Mouse (Mus musculus) embryonic facial prominence, embryonic 14.5 days (tissue): Measurements from ENCODE around the gene Chrm4. TPM values are rescaled to one million over a fixed set of nuclear protein-coding genes. Genes with fewer than 3 reads are reported as not detected.

Experiments used
- ATAC-seq: fragments of 200-750 bp; cut with Nextera tagmentation; 2 replicates; pipeline ENCODE4 v1.8.0; 2017; ENCODE audit warnings: low read depth, moderate number of reproducible peaks, moderate TSS enrichment
- DNase-seq: peaks from one replicate; pipeline ENCODE4 v3.0.0-alpha.2; 2015; ENCODE audit warnings: low spot score
- H3K27ac ChIP-seq: fragments of 300-500 bp; sonication (generic); replicated peaks from 2 replicates; pipeline ENCODE4 v1.5.1; 2014; ENCODE audit warnings: low read depth, mild to moderate bottlenecking, low read length, moderate library complexity
- H3K27me3 ChIP-seq: fragments of 300-500 bp; sonication (generic); replicated peaks from 2 replicates; pipeline ENCODE4 v1.6.1; 2014; ENCODE audit warnings: low read length; ENCODE audit not compliant: control insufficient read depth, insufficient read depth
- H3K36me3 ChIP-seq: fragments of 300-500 bp; sonication (generic); 2 replicates; pipeline ENCODE4 v1.6.1; 2014; ENCODE audit warnings: low read length, mixed read lengths; ENCODE audit not compliant: control insufficient read depth, insufficient read depth
- H3K4me1 ChIP-seq: fragments of 300-500 bp; sonication (generic); 2 replicates; pipeline ENCODE4 v1.6.1; 2014; ENCODE audit warnings: antibody characterized with exemption, low read length; ENCODE audit not compliant: control insufficient read depth, insufficient read depth
- H3K4me2 ChIP-seq: fragments of 300-500 bp; sonication (generic); 2 replicates; pipeline ENCODE4 v1.6.1; 2014; ENCODE audit warnings: low read depth, mild to moderate bottlenecking, low read length, moderate library complexity, mixed read lengths
- H3K4me3 ChIP-seq: fragments of 300-500 bp; sonication (generic); 2 replicates; pipeline ENCODE4 v1.5.1; 2014; ENCODE audit warnings: low read depth, mild to moderate bottlenecking, low read length
- H3K9ac ChIP-seq: fragments of 300-500 bp; sonication (generic); 2 replicates; pipeline ENCODE4 v1.6.1; 2014; ENCODE audit warnings: low read depth, mild to moderate bottlenecking, low read length, moderate library complexity, mixed read lengths
- H3K9me3 ChIP-seq: fragments of 300-500 bp; sonication (generic); 2 replicates; pipeline ENCODE4 v1.6.1; 2016; ENCODE audit warnings: low read length; ENCODE audit not compliant: control insufficient read depth
- WGBS: fragments of 180-500 bp; shearing (Covaris S2); extraction: QIAGEN DNeasy Blood & Tissue Kit; methylation state at CpG from one replicate; pipeline ENCODE4 v1.1.7; 2014; 5-methylcytosine and 5-hydroxymethylcytosine counted together
- polyA plus RNA-seq: library from polyadenylated mRNA; unstranded; fragments of >200 nt; fragmentation: Nextera tagmentation; extraction: Ambion mirVana; gene quantifications from 2 replicates; pipeline ENCODE4 v1.2.1, GENCODE M21; 2014

Chrm4 gene
- polyA plus RNA-seq, 1 experiment from 2014 or later, result 0.31 TPM

- no peak for ATAC-seq
- DNase-seq, result no peak
- H3K4me3 ChIP-seq, result no peak within 1 kb of the TSS
- H3K27ac ChIP-seq, result no peak within 1 kb of the TSS
- peaks cover 5% of the 10 kb centered on the region; the same call in 1 of the 2 replicates for H3K36me3 ChIP-seq
- H3K9me3 ChIP-seq, result no peaks in the 10 kb centered on the region
- no peaks in the 10 kb centered on the region for H3K27me3 ChIP-seq
- 84% methylated on average over 18 of the region's 18 CpGs for WGBS
- peaks cover 30% of the 10 kb centered on the region for H3K4me1 ChIP-seq
- H3K9ac ChIP-seq, result no peak within 1 kb of the TSS
- no peak within 1 kb of the TSS for H3K4me2 ChIP-seq
These were observed 18.4 kb downstream of the Chrm4 start, which contains the start of gene Gm9821 for GRCm38 (mm10) chr2:91945483-91945882. Gene Gm9821 (plus strand): TSS chr2:91945703.

GRCm38 (mm10) chr2:91946836-91947235 lies 19.8 kb downstream of the Chrm4 start:
- Histone ChIP-seq H3K4me2 (no peak overlapping the region), H3K27ac (no peak overlapping the region), H3K9me3 (no peaks in the 10 kb centered on the region), H3K4me3 (no peak overlapping the region), H3K4me1 (peaks cover 33% of the 10 kb centered on the region), H3K36me3 (peaks cover 4% of the 10 kb centered on the region; the same call in 1 of the 2 replicates), H3K9ac (no peak overlapping the region), H3K27me3 (no peaks in the 10 kb centered on the region)
- ATAC-seq (no peak), DNase-seq (no peak)
- WGBS, result 42% methylated on average over 6 of the region's 6 CpGs

DNA sequence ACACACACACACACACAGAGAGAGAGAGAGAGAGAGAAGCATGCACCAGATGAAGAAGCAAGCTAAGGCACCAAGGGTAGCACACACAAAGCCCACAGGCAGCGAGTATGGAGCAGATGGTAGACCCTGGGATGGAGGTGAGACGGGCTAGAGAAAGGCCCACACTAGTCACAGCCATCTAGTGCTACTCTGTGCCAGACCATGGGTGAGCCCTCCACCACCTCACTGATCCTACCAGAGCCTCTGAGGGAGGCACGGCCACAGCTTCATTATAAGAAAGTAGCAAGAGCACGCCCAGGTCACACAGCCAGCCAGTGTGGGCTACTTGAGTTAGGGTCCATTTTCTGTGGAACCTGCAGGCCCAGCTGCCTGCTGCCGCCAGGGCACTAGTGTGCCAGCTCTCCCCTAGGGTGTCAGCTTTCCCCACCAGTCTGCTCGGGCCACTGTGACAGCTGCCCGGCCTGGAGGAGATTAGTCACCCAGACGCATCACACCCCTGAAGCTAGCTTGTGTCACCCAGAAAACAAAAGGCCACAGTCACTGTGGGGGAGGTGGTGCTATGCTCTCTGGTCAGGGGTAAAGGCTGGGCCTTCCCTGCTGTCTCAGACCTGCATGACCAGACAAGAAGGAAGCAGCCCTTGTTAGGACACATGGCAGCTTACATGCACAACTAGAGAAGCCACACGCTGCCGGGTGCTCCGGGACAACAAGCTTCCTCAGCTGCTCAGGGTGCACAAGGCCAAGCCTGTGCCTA lies 20.5 kb downstream of the Chrm4 start:
- DNase-seq, result peak; percentile 69
- peaks cover 33% of the 10 kb centered on the region for H3K4me1 ChIP-seq
- no peaks in the 10 kb centered on the region for H3K36me3 ChIP-seq
- peak overlapping the region; percentile 44; the same call in 1 of the 2 replicates for H3K27ac ChIP-seq
- WGBS, result 36% methylated on average over 11 of the region's 11 CpGs
- peak; percentile 17; the same call in 1 of the 2 replicates for ATAC-seq
- no peak overlapping the region for H3K4me2 ChIP-seq
- H3K4me3 ChIP-seq, result no peak overlapping the region
- H3K9me3 ChIP-seq, result no peaks in the 10 kb centered on the region
- no peaks in the 10 kb centered on the region for H3K27me3 ChIP-seq
- 0 out of 2 replicates have a peak overlapping the region, but pooled peaks have one; percentile 5 for H3K9ac ChIP-seq

DNA sequence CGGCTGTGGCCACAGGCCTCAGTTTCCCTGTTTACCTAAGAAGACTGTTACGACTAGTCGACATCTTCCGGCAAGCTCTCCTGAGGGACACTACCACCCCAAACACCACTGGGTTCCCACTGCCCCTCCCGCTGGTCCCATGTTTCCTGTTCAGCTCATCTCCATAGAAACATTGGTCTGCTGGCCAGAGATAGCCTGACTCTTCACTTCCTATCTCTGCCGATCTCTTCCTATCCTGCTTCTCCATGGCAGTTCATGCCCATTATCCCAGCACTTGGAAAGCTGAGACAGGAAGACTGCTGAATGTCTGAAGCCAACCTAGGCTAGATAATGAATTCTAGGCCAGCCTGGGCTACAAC lies 21.1 kb downstream of the Chrm4 start:
- H3K27ac ChIP-seq, result peak overlapping the region; percentile 39; the same call in 1 of the 2 replicates
- no peak overlapping the region for H3K4me3 ChIP-seq
- no peak overlapping the region; the same call in 1 of the 2 replicates for H3K4me2 ChIP-seq
- no peak for ATAC-seq
- no peak overlapping the region for H3K9ac ChIP-seq
- no peak for DNase-seq
- H3K36me3 ChIP-seq, result no peaks in the 10 kb centered on the region
- no peaks in the 10 kb centered on the region for H3K9me3 ChIP-seq
- peaks cover 33% of the 10 kb centered on the region for H3K4me1 ChIP-seq
- no peaks in the 10 kb centered on the region for H3K27me3 ChIP-seq
- WGBS, result 61% methylated on average over 5 of the region's 6 CpGs

- Histone ChIP-seq H3K4me2 (no peak overlapping the region), H3K4me3 (no peak overlapping the region), H3K9ac (no peak overlapping the region), H3K9me3 (no peaks in the 10 kb centered on the region), H3K27ac (peak overlapping the region; percentile 39; the same call in 1 of the 2 replicates), H3K36me3 (no peaks in the 10 kb centered on the region), H3K27me3 (no peaks in the 10 kb centered on the region), H3K4me1 (peaks cover 36% of the 10 kb centered on the region)
- 58% methylated on average over 3 of the region's 3 CpGs for WGBS
- ATAC-seq (no peak), DNase-seq (no peak)
These were observed 21.8 kb downstream of the Chrm4 start for GRCm38 (mm10) chr2:91948792-91949241.

- DNase-seq, result peak; percentile 54
- Histone ChIP-seq H3K9ac (peak overlapping the region; percentile 51), H3K27me3 (no peaks in the 10 kb centered on the region), H3K4me2 (peak overlapping the region; percentile 43), H3K36me3 (peaks cover 1% of the 10 kb centered on the region; the same call in 1 of the 2 replicates), H3K9me3 (no peaks in the 10 kb centered on the region), H3K4me1 (peaks cover 36% of the 10 kb centered on the region), H3K27ac (peak overlapping the region; percentile 63), H3K4me3 (peak overlapping the region; percentile 10; the same call in 1 of the 2 replicates)
- peak; percentile 5 for ATAC-seq
- 54% methylated on average over 14 of the region's 17 CpGs for WGBS
These were observed 22.6 kb downstream of the Chrm4 start for GRCm38 (mm10) chr2:91949411-91950274.

- no peaks in the 10 kb centered on the region for H3K27me3 ChIP-seq
- DNase-seq, result peak; percentile 85
- H3K9me3 ChIP-seq, result no peaks in the 10 kb centered on the region
- peak overlapping the region; percentile 10; the same call in 1 of the 2 replicates for H3K4me3 ChIP-seq
- ATAC-seq, result peak; percentile 69
- H3K27ac ChIP-seq, result peak overlapping the region; percentile 63
- peak overlapping the region; percentile 51 for H3K9ac ChIP-seq
- 12% methylated on average over 13 of the region's 15 CpGs for WGBS
- H3K4me1 ChIP-seq, result peaks cover 36% of the 10 kb centered on the region
- H3K36me3 ChIP-seq, result peaks cover 4% of the 10 kb centered on the region; the same call in 1 of the 2 replicates
- H3K4me2 ChIP-seq, result peak overlapping the region; percentile 43
These were observed 23.4 kb downstream of the Chrm4 start for GRCm38 (mm10) chr2:91950275-91951085.

DNA sequence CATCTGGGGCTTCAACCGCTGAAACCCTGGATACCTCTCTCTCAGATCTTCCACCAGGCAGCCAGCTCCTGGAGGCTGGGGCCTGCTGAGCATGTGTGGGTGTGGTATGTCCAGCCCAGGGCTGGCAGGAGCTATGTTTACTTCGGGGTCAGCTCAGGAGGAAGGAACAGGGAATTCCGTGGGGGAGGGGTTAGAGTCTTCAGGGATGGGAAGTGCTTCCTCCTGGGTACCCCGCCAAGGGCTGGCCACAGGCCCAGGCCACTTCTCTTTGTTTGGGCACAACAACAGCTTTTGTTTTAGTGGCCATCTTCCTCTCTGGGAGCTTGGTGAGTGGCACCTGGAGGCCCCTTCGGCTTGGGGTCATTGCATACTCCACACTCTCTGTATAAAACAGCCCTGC lies 26.8 kb downstream of the Chrm4 start:
- no peak overlapping the region for H3K4me2 ChIP-seq
- peak overlapping the region; percentile 18; the same call in 1 of the 2 replicates for H3K27ac ChIP-seq
- DNase-seq (peak; percentile 64), ATAC-seq (no peak)
- 22% methylated on average over 4 of the region's 5 CpGs for WGBS
- 0 out of 2 replicates have a peak overlapping the region, but pooled peaks have one; percentile 2 for H3K9ac ChIP-seq
- H3K4me3 ChIP-seq, result no peak overlapping the region
- H3K4me1 ChIP-seq, result peaks cover 33% of the 10 kb centered on the region
- no peaks in the 10 kb centered on the region for H3K9me3 ChIP-seq
- no peaks in the 10 kb centered on the region for H3K27me3 ChIP-seq
- H3K36me3 ChIP-seq, result peaks cover 4% of the 10 kb centered on the region; the same call in 1 of the 2 replicates
